Mouse (Mus musculus): ENCODE measurements around the gene Usp20.

Usp20 gene

DNA sequence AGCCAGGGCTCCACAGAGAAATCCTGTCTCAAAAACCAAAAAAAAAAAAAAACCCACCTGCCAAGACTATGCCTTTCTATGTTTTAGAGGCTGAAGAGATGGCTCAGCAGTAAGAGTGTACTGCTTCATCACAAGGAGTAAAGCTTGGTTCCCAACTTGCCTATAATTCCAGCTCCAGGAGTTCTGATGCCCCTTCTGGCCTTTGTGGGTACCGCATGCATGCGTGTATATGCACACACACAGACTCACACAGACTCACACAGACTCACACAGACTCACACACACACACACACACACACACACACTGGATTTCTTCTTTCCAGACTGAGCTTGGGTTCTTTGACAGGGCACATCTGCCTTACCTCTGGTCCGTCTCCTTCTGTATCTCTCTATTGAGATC, 58.0 kb downstream of the Usp20 start:
- DNase-seq (ENCODE audit: low read depth, low spot score): no peak

DNA sequence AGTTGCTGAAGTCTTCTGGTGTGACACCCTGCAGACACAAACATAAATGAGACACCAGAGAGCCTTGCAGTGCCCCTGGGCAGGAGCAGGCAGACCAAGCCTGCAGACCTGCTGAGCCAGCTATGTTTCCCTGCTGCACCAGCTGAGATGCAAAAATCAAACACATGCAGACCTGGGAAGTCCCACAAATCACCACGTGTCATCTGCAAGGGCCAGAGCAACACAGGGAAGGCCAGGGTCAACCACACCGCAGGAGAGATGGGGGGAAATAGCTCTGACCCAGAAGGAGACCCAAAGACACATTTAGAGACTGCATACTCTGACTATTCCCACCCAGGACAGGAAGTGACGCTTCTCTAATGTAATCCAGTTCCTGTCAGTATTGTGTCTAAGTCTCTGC, 58.4 kb downstream of the Usp20 start:
- DNase-seq (ENCODE audit: low read depth, low spot score): no peak

DNA sequence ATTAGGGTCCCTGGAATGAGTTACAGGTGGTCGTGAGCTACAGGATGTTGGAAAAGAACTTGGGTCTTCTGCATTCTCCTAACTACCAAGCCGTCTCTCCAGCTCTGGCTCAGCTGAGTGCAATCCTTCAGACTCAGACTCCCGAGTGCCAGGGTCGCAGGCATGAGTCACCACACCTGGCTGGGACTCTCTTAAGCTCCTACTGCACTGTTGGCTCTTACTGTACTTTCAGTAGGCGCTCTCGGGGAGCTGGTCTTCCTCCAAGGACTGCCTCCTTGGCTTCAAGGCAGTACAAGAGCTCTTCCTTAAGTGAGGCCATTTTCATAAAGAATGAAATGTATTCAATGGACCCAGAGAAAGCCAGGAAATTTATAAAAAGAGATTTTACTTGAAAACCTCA, 59.3 kb downstream of the Usp20 start:
- no peak for DNase-seq (ENCODE audit: low read depth, low spot score)

DNA sequence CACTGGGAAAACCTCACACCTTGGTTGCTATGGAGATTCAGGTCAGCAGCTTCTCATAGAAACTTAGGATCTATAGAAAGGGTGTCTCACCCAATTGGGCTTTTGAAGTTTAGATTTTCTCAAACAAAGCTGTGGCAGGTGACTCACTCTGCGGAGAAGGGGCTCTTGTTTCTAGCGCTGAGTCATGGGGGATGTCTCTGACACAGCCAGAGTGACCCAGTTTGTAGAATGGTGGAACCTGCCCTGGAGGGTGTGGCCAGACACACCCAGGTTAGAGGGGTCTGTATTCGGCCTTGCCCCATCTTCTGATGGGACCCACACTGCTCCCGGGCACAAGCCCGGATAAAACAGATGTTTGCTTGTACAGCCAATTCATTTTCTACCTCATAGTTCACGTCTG, 60.8 kb downstream of the Usp20 start:
- DNase-seq (ENCODE audit: low read depth, low spot score): no peak

DNA sequence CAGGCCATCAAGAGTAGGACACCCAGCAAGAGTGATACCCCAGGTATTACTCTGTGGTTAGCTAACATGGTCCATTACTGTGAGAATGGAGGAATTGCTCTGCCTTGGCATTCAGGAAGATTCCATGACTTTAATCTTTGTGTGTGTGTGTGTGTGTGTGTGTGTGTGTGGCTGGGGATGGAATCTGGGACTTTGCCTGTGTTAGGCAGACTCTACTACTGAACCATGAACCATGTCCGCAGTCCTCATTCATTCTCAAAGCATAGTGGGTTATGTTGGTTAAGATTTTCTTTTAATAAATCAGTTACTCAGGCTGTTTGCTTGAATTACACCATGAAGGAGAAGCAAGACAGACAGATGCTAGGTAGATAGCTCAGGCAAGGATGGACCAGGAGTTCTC, 61.8 kb downstream of the Usp20 start:
- DNase-seq (ENCODE audit: low read depth, low spot score): no peak

DNA sequence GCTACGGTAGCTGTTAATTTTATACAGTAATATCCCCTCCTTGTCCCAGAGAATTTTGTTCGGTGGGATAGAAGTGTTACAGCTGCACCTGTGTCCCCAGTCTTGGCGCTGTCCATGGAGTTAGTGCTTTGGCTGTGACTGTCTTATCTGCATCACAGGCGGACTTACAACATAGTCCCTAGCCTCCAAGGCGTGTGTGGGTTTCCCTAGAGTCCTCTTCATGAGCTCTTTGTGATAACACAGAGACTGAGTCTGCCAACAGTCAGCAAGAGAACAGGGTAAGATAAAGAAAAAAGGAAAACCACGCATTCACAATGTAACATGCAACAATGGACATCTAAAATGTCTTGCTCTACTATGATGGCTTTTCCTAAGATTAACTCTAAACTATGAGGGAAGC, 66.0 kb downstream of the Usp20 start:
- DNase-seq (ENCODE audit: low read depth, low spot score): no peak

DNA sequence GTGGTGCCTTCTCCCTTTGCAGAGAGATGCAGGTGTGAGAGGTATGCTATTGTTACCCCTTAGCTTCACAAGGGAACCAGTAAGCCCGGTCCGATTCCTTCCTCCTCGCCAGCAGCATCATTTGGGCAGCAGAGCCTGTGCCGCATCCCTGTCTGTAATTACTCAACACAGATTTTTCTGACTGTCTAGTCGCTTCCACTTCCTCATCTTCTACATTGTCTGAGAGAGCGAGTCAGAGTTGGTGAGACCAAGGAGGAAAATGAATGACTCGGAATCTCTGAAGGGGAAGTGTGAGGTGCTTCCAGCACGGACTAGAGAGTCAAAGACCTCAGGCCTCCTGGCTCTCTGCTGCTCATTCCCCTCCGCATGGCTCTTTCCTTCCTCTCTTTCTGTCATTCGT, 70.4 kb downstream of the Usp20 start:
- no peak for DNase-seq (ENCODE audit: low read depth, low spot score)

DNA sequence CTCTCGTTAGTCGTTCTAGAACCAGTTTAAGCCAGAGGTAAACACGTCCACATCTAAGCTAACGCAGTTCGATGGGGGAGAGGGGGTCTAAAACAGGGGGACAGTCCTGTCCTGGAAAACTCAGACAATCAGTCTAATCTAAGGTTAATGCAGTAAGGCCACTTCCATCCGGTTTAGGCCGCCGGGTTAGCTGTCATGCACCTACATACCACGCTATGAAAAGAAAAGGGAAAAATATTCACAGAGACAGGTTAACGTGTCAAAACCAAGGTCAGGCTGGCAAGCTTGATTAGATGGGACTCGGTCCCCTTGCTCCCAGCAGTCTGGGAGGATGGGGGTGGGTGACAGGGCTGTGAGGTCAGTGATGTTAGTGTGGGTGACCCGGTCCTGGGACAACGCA, 71.3 kb downstream of the Usp20 start:
- DNase-seq (ENCODE audit: low read depth, low spot score): no peak

DNA sequence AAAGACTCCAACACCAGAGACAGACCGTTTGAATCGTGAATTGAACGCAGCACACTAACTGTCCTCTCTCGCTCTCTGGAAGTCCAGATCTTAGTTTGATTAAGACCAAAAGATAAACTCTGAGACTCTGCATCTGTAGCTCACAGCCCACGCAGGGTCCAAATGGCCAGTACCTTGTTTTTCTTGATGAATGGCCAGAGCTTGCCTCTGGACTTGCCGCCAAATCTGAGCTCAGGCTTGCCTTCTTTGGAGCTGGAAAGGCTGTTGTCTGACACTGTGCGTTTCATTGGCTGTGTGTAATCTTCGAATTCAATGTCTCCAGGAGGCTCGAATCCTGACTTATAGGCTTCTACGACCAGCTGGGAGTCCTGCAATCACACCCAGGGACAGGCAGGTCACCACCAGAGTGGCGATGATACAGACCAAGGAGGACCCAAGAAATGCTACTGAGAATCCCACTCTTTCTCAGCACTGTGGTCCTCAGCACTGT, 71.8 kb downstream of the Usp20 start:
- DNase-seq (ENCODE audit: low read depth, low spot score): no peak

DNA sequence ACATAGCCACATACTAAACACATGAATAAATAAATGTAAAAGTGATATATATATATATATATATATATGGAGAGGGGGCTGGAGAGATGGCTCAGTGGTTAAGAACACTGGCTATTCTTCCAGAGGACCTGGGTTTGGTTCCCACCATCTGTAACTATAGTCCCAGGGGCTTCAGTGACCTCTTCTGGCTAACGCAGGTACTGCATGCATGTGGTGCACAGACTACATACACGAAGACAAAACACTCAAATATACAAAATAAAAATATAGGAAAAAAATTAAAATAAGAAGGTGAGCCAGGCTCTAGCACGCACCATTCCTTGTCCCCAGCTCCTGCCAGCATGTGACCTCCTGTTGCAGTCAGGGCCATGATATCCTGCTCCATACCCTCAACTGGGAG, 74.0 kb downstream of the Usp20 start:
- DNase-seq (ENCODE audit: low read depth, low spot score): no peak

DNA sequence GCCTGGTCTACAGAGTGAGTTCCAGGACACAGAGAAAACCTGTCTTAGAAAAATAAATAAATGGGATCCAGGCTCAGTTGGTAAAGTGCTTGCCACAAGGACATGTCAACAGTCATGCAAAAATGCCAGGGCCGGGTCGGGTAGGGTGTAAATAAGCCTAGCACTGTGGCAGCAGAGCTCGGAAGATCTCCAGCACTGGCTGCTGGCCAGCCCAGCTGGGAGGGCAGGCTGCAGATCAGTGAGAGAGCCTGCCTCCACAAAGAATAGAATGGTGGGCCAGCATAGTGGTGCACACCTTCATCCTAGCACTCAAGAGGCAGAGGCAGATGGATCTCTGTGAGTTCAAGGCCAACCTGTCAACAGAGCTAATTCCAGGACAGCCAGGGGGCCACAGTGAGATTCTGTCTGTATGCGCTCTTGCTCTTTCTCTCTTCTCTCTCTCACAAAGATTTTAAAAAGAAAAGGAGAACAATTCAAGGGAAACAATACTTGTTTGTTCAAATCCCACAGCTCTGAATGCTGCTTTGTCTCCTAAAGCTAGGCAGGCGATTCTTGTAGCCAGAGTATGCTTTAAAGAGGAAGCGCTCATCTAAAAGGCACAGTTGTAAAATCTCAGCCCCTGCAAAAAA, 75.6 kb downstream of the Usp20 start:
- DNase-seq (ENCODE audit: low read depth, low spot score): no peak

DNA sequence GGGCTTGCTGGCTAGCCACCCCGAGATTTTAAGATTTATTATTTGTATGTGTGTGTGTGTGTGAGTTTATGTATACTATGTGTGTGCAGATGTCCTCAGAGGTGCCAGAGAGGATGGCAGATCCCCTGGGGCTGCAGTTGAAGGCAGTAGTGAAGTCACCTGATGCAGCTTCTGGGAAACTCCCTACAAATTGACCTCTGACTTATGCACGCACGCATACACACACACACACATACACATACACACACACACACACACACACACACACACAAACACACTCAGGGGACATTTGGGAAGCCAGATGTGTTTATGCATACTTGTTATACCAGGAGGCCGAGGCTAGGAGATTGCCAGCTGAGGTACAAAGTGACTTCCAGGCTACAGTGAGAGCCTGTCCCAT, 76.4 kb downstream of the Usp20 start:
- no peak for DNase-seq (ENCODE audit: low read depth, low spot score)

DNA sequence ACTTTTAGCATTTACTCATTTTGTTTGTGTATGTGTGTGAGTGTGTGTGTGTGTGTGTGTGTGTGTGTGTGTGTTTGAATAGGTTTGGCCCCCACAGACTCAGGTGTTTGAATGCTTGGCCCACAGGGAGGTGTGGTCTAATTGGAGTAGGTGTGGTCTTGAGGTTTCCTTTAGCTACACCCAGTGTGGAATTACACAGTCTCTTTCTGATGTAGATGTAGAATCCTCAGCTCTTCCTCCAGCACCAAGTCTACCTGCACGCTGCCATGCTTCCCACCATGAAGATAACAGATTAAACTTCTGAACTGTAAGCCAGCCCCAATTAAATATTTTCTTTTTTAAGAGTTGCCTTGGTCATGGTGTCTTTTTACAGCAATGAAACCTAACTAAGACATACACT, 78.2 kb downstream of the Usp20 start:
- DNase-seq (ENCODE audit: low read depth, low spot score): no peak

DNA sequence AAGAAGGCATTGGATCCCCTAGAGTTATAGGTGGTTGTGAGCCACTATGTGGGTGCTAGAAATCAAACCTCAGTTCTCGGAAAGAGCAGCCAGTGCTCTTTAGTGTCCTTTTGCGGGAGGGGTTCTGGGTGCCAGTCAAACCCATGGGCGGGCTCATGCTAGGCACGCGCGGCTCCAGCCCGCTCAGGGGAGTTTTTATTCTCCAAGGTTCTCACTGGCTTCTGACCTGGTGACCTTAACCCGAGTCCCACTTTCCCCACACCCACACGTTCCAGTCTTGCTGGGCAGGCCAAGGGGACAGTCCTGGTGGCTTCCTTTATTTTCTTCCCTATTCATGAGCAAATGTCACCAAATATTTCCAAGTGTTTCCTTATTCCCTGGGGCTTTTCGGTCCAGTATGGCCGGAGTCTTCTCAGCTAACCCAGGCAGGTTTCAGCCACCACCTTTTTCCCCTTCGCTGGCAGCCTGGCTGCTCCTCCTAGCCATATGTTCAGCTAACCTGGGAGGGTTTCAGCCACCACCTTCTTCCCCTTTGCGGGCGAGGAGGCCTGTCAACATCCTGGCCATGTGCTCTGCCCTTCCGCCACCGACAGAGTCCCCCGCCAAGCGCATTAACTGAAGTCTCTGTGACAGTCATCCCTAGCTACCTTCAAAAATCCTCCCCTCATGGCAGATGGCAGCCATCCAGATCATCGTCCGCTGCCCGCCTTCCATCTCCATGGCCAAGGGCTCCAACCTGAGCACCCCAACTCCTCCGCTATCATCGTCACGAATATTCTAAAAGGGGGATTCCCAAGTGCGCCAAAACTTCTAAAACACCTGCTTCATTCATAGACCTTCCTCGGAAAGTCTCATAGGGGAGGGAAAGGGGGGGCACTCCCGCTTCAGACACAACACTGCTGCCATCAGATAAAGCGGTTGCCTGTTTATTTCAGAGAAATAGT, 79.0 kb downstream of the Usp20 start:
- DNase-seq (ENCODE audit: low read depth, low spot score): no peak

DNA sequence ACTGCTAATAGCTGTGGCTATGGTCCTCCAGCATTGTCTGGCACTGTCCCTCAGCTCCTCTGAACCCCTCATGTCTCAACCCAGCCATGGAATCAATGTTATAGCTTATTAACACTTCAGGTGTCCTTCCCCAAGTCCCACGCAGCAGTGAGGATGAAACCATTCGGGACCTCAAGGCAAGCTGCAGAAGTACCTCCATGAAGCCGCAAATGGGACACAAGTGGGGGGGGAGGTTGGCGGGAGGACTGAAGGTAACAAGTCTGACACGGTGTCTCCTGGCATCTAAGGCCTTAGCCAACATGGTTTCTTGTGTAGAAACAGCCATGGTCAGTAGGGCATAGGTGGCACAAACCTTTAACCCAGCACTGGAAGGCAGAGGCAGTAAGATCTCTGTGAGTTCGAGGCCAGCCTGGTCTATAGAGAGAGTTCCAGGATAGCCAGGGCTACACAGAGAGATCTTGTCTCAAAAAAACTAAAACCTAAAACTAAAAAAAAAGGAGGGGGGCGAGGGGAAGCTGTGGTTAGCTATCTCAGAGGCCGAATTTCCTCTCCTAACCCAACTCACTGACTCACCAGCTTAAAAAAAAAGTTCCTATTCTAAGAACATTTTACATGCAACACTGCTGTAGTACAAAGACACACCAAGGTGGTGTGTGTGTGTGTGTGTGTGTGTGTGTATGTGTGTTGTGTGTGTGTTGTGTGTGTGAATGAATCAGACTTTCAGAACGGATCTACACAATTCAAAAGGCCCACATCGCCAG, 80.0 kb downstream of the Usp20 start:
- DNase-seq (ENCODE audit: low read depth, low spot score): no peak

DNA sequence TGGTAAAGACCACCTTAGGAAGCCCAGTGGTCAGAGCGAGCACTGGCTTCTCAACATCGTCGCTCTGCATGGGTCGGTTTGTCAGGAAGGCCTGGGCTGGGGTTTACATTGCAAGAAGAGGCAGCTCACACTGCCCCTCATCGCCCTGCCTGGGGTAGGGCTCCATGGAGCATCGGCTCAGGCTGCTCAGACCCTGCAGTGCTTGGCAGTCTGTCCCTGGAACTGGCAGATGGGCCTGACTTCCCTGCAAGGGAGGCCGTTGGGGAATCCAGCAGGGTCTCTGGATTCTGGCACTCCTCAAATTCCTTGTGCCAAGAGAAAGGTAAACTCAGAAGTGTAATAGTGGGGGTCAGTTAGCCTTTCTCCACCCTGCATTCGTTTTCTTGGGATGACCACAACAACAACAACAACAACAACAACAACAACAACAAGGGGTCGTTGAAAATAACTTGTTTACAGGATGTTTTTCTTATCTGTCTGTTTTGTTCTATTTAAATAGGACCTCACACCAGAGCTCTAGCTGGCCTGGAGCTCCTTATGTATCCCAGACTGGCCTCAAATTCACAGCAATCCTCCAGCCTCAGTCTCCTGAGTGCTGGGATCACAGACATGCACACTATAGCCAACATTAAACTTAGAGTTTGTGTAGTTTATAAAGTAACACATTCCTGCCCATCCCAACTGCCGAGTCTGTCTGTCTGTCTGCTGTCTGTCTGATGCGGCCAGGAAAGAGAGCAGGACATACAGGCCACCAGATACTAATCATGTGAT, 84.1 kb downstream of the Usp20 start:
- DNase-seq (ENCODE audit: low read depth, low spot score): no peak

DNA sequence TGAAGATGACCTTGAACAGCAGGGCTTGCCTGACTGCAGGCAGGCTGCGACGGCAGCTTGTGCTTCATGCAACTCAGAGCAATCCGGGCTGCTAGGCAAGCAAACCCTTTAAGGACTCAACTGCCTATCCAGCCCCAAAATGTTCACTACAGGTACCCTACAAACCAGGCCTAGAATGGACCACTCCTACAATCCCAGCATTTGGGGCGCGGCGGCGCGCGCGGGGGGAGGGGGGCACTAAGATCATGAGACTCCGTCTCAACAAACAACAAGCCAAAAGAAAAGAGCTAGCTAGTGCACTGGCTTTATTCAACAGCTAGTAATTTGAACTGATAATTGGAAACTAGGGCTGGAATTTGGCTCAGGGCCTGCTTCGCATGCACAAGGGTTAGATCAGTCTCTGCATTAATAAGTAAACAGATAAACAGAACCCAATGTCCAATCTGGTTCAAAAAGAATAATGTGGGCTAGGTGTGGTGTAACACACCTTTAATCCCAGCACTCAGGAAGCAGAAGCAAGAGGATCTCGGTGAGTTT, 85.0 kb downstream of the Usp20 start:
- DNase-seq (ENCODE audit: low read depth, low spot score): no peak

DNA sequence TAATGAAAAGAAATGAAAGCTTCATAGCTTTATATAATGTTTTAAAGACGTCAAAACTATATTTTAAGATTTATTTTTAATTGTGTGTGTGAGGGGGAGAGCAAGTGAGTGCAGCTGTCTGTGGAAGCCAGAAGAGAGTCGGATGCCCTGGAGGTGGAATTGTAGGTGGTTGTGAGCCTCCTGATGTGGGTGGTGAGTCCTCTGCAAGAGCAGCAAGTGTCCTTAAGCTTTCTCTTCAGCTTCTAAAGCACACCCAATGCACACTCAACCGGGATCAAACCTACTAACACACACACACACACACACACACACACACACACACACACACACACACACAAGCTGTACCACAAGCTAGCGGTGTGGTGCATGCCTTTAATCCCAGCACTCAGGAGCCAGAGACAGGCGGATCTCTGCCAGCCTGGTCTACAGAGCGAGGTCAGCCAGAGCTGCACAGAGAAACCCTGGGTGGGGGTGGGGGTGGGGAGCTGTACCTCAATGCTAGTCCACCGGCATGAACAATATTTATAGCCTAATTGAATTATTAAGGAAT, 85.7 kb downstream of the Usp20 start:
- DNase-seq (ENCODE audit: low read depth, low spot score): no peak

DNA sequence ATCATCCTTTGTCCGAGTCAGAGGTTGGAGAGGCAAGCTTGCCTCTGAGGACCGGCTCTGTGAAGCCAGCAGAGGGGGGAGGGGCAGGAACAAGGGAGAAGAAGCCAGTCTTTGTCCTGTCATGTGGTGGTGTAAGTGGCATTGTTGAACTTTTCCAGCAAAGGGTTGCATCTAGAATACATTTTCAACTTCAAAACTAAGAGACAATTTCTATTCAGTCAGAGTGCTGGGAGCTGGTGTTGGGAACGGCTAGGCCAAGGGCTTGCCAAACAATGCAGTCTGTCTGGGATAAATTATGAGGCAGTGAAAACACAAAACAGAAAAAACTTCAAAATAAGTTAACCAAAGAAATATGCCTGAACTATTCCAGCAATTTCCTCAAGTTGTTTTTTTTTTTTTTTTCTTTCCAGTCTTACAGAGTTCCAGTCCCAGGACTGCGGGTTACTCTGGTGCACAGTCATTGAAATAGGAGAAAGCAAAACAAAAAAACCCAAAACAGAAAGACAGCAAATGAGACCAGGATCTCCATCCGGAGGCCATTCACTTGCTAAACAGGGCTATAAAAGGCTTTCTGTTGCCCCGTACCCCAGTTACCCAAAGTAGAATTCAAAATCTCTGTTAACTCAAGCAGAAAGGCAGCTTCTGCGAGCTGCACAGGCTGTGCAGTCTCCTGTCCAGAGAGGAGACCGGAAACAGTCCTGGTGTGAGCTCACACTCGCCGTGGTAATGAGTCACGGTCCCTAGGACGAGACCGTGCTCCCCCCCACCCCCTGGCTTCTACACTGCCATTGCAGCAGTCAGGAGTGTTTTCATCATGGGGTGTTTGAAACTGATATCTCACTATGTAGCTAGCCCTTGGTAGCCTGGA, 86.4 kb downstream of the Usp20 start:
- no peak for DNase-seq (ENCODE audit: low read depth, low spot score)

DNA sequence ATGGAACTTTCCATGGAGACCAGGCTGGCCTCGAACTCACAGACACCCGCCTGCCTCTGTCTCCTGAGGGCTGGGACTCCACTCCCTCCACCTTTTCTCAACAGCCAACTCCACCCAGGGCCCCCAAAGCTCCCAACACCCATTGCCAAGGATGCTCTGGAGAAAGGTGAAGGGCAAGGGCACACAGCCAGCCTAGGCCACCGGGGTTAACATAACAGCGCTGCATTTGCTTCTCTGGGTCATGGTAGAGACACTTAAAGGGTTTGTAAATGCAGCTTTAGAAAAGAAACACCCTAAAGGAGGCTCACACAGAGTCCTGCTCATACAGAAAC, 87.0 kb downstream of the Usp20 start:
- DNase-seq (ENCODE audit: low read depth, low spot score): no peak

Measured in retina, adult 2 months (tissue).